Mouse (Mus musculus): Measurements from ENCODE around the gene Sun2.

GRCm38 (mm10) chr15:79741921-79742705 is at the start of gene Sun2:
- TF ChIP-seq CTCF (IDR thresholded peaks at IDR 0.05; ENCODE audit: low read depth, low read length) (no peak), POLR2A (IDR thresholded peaks at IDR 0.05; ENCODE audit: extremely low read depth, insufficient read depth, low read length) (peak; percentile 62)

All from liver, adult 2 months (tissue).